Mouse (Mus musculus): ENCODE results near the gene Npdc1. TPM values are rescaled to one million over a fixed set of nuclear protein-coding genes. Genes with fewer than 3 reads are reported as not detected.

The Npdc1 gene
- polyA plus RNA-seq, 1 experiment: 114 TPM

DNA sequence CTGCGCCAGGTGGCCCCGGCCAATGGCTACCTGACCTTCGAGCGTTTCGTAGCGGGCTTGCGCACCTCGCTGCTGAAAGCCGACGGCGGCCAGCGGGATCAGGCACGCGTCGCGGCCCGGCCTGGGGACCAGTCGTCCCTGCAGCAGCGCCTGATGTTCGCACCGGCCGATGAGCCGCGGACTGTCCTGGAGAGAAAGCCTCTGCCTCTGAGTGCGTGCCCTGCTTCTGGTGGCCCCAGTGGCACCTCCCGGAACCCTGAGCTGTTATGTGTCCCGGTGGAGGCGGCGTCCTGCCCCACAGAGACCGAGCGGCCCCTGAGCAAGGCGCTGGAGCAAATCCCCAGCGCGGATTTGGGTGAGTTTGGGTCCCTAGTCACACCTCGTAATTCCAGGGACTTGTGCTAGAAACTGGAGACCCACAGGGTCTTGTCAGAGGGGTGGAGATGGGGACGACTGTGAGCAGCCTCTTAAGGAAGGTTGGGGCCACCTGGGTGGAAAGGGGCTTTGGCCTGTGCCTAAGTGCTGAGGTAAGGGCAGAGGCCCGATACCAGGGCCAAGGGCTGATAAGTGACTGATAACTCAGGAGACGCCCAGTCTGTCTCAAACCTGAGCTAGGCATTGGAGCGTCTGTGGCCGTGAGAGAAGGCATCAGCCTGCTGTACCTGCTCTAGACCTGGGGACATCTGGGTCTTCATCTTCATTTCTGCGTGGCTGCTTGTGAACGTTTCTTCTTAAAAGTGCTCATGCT, 26.3 kb upstream of the Npdc1 start:
- Histone ChIP-seq H3K79me2 (ENCODE audit: control insufficient read depth, insufficient read depth) (no peaks in the 10 kb centered on the region), H3K36me3 (ENCODE audit: control insufficient read depth, insufficient read depth) (peaks cover 5% of the 10 kb centered on the region), H3ac (ENCODE audit: control insufficient read depth, insufficient read length) (peak overlapping the region; percentile 67), H3K4me2 (ENCODE audit: low read depth) (peak overlapping the region; percentile 89), H3K4me3 (peak overlapping the region; percentile 49), H3K27me3 (ENCODE audit: control insufficient read depth, insufficient read depth, insufficient read length) (no peaks in the 10 kb centered on the region)
- TF ChIP-seq TCF3 (IDR thresholded peaks at IDR 0.05; ENCODE audit: insufficient read length, low read depth) (no peak), CEBPB (IDR thresholded peaks at IDR 0.05; ENCODE audit: insufficient read depth, poor library complexity, severe bottlenecking) (no peak), MAX (IDR thresholded peaks at IDR 0.05; ENCODE audit: low read depth) (no peak), POLR2AphosphoS2 (IDR thresholded peaks at IDR 0.05; ENCODE audit: insufficient read length, low read depth) (no peak), USF1 (IDR thresholded peaks at IDR 0.05; ENCODE audit: low read depth) (no peak), MYOD1 (IDR thresholded peaks at IDR 0.05; ENCODE audit: control insufficient read depth in 1 of 3, insufficient read length in 2 of 3, low read depth in 2 of 3) (no peak), TCF12 (IDR thresholded peaks at IDR 0.05; ENCODE audit: insufficient read depth, poor library complexity, severe bottlenecking) (no peak), E2F4 (IDR thresholded peaks at IDR 0.05; ENCODE audit: insufficient read depth) (no peak), POLR2A (IDR thresholded peaks at IDR 0.05; ENCODE audit: insufficient read length, low read depth) (no peak), SRF (IDR thresholded peaks at IDR 0.05; ENCODE audit: control insufficient read depth, insufficient read length, low read depth) (no peak), REST (IDR thresholded peaks at IDR 0.05; ENCODE audit: insufficient read depth, insufficient read length) (no peak), MYOG (IDR thresholded peaks at IDR 0.05; ENCODE audit: control insufficient read depth in 1 of 3, insufficient read depth in 1 of 3, insufficient read length in 2 of 3, low read depth in 2 of 3) (no peak)

DNA sequence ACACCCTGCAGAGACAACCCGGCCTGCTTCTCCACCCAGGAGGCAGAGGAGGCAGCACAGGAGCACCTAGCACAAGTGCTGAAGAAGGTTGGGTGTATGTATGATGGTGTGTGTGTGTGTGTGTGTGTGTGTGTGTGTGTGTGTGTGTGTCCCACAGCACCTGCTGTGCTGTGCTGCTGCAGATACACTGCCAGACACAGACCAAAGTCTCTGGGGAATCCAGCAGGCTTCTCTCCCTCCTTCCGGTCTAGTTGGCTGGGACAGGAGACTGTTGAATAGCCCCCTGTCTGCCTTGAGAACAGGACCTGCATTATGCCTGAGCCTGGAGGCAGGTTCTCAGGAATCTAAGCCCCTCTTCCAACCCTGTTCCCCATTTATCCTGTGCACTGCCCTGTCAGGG, 25.7 kb upstream of the Npdc1 start:
- Histone ChIP-seq H3K36me3 (ENCODE audit: control insufficient read depth, insufficient read depth) (peaks cover 7% of the 10 kb centered on the region), H3K79me2 (ENCODE audit: control insufficient read depth, insufficient read depth) (no peaks in the 10 kb centered on the region), H3ac (ENCODE audit: control insufficient read depth, insufficient read length) (peak overlapping the region; percentile 67), H3K4me3 (peak overlapping the region; percentile 49), H3K4me2 (ENCODE audit: low read depth) (peak overlapping the region; percentile 89), H3K27me3 (ENCODE audit: control insufficient read depth, insufficient read depth, insufficient read length) (no peaks in the 10 kb centered on the region)
- TF ChIP-seq USF1 (IDR thresholded peaks at IDR 0.05; ENCODE audit: low read depth) (no peak), TCF3 (IDR thresholded peaks at IDR 0.05; ENCODE audit: insufficient read length, low read depth) (no peak), E2F4 (IDR thresholded peaks at IDR 0.05; ENCODE audit: insufficient read depth) (no peak), MYOG (IDR thresholded peaks at IDR 0.05; ENCODE audit: control insufficient read depth in 1 of 3, insufficient read depth in 1 of 3, insufficient read length in 2 of 3, low read depth in 2 of 3) (peak in 2 of 3 experiments; percentile 51), REST (IDR thresholded peaks at IDR 0.05; ENCODE audit: insufficient read depth, insufficient read length) (no peak), MAX (IDR thresholded peaks at IDR 0.05; ENCODE audit: low read depth) (no peak), TCF12 (IDR thresholded peaks at IDR 0.05; ENCODE audit: insufficient read depth, poor library complexity, severe bottlenecking) (no peak), SRF (IDR thresholded peaks at IDR 0.05; ENCODE audit: control insufficient read depth, insufficient read length, low read depth) (no peak), CEBPB (IDR thresholded peaks at IDR 0.05; ENCODE audit: insufficient read depth, poor library complexity, severe bottlenecking) (no peak), MYOD1 (IDR thresholded peaks at IDR 0.05; ENCODE audit: control insufficient read depth in 1 of 3, insufficient read length in 2 of 3, low read depth in 2 of 3) (peak in 2 of 3 experiments; percentile 49 to 63), POLR2A (IDR thresholded peaks at IDR 0.05; ENCODE audit: insufficient read length, low read depth) (no peak), POLR2AphosphoS2 (IDR thresholded peaks at IDR 0.05; ENCODE audit: insufficient read length, low read depth) (no peak)

DNA sequence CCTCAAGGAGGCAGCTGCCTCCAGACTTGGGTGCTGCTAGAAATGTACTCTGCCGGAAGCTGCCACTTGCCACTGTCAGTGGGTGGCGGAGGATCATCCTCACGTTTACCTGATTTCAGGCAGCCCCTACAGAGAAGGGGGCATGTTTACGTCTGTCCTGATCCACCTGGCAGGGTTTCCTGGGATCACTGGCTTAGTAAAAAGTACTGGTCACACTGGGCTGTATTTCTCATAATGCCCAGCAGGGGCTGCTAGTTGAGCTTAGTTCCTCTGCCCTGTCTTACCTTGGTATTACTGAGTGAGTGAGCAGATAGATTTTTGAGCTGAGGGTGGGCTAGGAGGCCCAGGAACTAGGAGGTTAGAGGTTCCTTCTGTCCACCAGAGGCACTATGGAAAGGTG, 22.6 kb upstream of the Npdc1 start:
- Histone ChIP-seq H3K27me3 (ENCODE audit: control insufficient read depth, insufficient read depth, insufficient read length) (no peaks in the 10 kb centered on the region), H3K4me3 (no peak overlapping the region), H3K36me3 (ENCODE audit: control insufficient read depth, insufficient read depth) (peaks cover 7% of the 10 kb centered on the region), H3K79me2 (ENCODE audit: control insufficient read depth, insufficient read depth) (no peaks in the 10 kb centered on the region), H3ac (ENCODE audit: control insufficient read depth, insufficient read length) (no peak overlapping the region), H3K4me2 (ENCODE audit: low read depth) (no peak overlapping the region)
- TF ChIP-seq USF1 (IDR thresholded peaks at IDR 0.05; ENCODE audit: low read depth) (no peak), MAX (IDR thresholded peaks at IDR 0.05; ENCODE audit: low read depth) (no peak), POLR2A (IDR thresholded peaks at IDR 0.05; ENCODE audit: insufficient read length, low read depth) (no peak), E2F4 (IDR thresholded peaks at IDR 0.05; ENCODE audit: insufficient read depth) (no peak), TCF12 (IDR thresholded peaks at IDR 0.05; ENCODE audit: insufficient read depth, poor library complexity, severe bottlenecking) (no peak), POLR2AphosphoS2 (IDR thresholded peaks at IDR 0.05; ENCODE audit: insufficient read length, low read depth) (no peak), SRF (IDR thresholded peaks at IDR 0.05; ENCODE audit: control insufficient read depth, insufficient read length, low read depth) (no peak), REST (IDR thresholded peaks at IDR 0.05; ENCODE audit: insufficient read depth, insufficient read length) (no peak), MYOD1 (IDR thresholded peaks at IDR 0.05; ENCODE audit: control insufficient read depth in 1 of 3, insufficient read length in 2 of 3, low read depth in 2 of 3) (no peak), TCF3 (IDR thresholded peaks at IDR 0.05; ENCODE audit: insufficient read length, low read depth) (no peak), CEBPB (IDR thresholded peaks at IDR 0.05; ENCODE audit: insufficient read depth, poor library complexity, severe bottlenecking) (no peak), MYOG (IDR thresholded peaks at IDR 0.05; ENCODE audit: control insufficient read depth in 1 of 3, insufficient read depth in 1 of 3, insufficient read length in 2 of 3, low read depth in 2 of 3) (no peak)

DNA sequence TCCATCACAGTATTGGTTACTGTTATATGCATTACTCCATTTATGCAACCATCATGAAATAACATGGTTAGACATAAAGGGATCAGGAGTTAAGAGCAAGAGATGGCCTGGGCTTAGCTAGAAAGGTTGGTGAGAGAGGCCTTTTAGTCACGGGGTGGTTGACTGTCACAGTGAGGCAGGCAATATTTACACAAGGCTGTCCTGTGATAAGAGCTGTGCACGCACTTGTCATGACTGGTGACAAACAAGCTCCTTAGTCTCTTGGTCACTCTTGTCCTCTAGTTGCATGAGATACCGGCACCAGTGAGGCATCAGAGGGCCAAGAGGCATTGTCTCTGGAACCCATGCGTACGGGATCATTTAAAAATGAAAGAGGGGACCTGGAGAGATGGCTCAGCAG, 14.7 kb upstream of the Npdc1 start:
- Histone ChIP-seq H3K4me3 (no peak overlapping the region), H3K36me3 (ENCODE audit: control insufficient read depth, insufficient read depth) (no peaks in the 10 kb centered on the region), H3K4me2 (ENCODE audit: low read depth) (no peak overlapping the region), H3K79me2 (ENCODE audit: control insufficient read depth, insufficient read depth) (no peaks in the 10 kb centered on the region), H3K27me3 (ENCODE audit: control insufficient read depth, insufficient read depth, insufficient read length) (peaks cover 8% of the 10 kb centered on the region), H3ac (ENCODE audit: control insufficient read depth, insufficient read length) (no peak overlapping the region)
- TF ChIP-seq MYOD1 (IDR thresholded peaks at IDR 0.05; ENCODE audit: control insufficient read depth in 1 of 3, insufficient read length in 2 of 3, low read depth in 2 of 3) (no peak), MYOG (IDR thresholded peaks at IDR 0.05; ENCODE audit: control insufficient read depth in 1 of 3, insufficient read depth in 1 of 3, insufficient read length in 2 of 3, low read depth in 2 of 3) (no peak), CEBPB (IDR thresholded peaks at IDR 0.05; ENCODE audit: insufficient read depth, poor library complexity, severe bottlenecking) (no peak), MAX (IDR thresholded peaks at IDR 0.05; ENCODE audit: low read depth) (no peak), REST (IDR thresholded peaks at IDR 0.05; ENCODE audit: insufficient read depth, insufficient read length) (no peak), E2F4 (IDR thresholded peaks at IDR 0.05; ENCODE audit: insufficient read depth) (no peak), SRF (IDR thresholded peaks at IDR 0.05; ENCODE audit: control insufficient read depth, insufficient read length, low read depth) (no peak), POLR2A (IDR thresholded peaks at IDR 0.05; ENCODE audit: insufficient read length, low read depth) (no peak), TCF12 (IDR thresholded peaks at IDR 0.05; ENCODE audit: insufficient read depth, poor library complexity, severe bottlenecking) (no peak), USF1 (IDR thresholded peaks at IDR 0.05; ENCODE audit: low read depth) (no peak), POLR2AphosphoS2 (IDR thresholded peaks at IDR 0.05; ENCODE audit: insufficient read length, low read depth) (no peak), TCF3 (IDR thresholded peaks at IDR 0.05; ENCODE audit: insufficient read length, low read depth) (no peak)

Data from myocyte (in vitro differentiated cells).